Mouse (Mus musculus): ENCODE data around the gene Chd2. TPM values are rescaled to one million over a fixed set of nuclear protein-coding genes. Genes with fewer than 3 reads are reported as not detected.

Gene Chd2
- polyA plus RNA-seq, 1 experiment from 2014 or later = 26.2 TPM

GRCm38 (mm10) chr7:73391002-73391517 is 150.6 kb downstream of the Chd2 start:
- H3K4me3 ChIP-seq = peak overlapping the region; percentile 43
- peak overlapping the region; percentile 58 for H3K4me2 ChIP-seq
- H3K9me3 ChIP-seq (replicated peaks) = no peaks in the 10 kb centered on the region
- H3K27ac ChIP-seq = no peak overlapping the region
- no peaks in the 10 kb centered on the region for H3K36me3 ChIP-seq
- WGBS (ENCODE audit: insufficient replicate concordance) = 1% methylated on average over 19 of the region's 42 CpGs
- no peaks in the 10 kb centered on the region for H3K4me1 ChIP-seq
- ATAC-seq = peak; percentile 70
- H3K27me3 ChIP-seq (replicated peaks) = peaks cover 84% of the 10 kb centered on the region
- no peak overlapping the region for H3K9ac ChIP-seq

- Histone ChIP-seq H3K27me3 (replicated peaks) (peaks cover 82% of the 10 kb centered on the region), H3K4me2 (peak overlapping the region; percentile 58), H3K9me3 (replicated peaks) (no peaks in the 10 kb centered on the region), H3K4me3 (peak overlapping the region; percentile 43; the same call in 1 of the 2 replicates), H3K36me3 (no peaks in the 10 kb centered on the region), H3K4me1 (no peaks in the 10 kb centered on the region), H3K27ac (no peak overlapping the region), H3K9ac (no peak overlapping the region)
- WGBS (ENCODE audit: insufficient replicate concordance) = 3% methylated on average over 18 of the region's 18 CpGs
- 0 out of 2 replicates have a peak, but pooled peaks have one; percentile 21 for ATAC-seq
These were observed 151.1 kb downstream of the Chd2 start for GRCm38 (mm10) chr7:73390426-73391001.

- no peak overlapping the region for H3K4me3 ChIP-seq
- H3K4me1 ChIP-seq = no peaks in the 10 kb centered on the region
- no peak overlapping the region for H3K9ac ChIP-seq
- no peaks in the 10 kb centered on the region for H3K9me3 ChIP-seq (replicated peaks)
- no peak for ATAC-seq
- H3K4me2 ChIP-seq = peak overlapping the region; percentile 58; the same call in 1 of the 2 replicates
- 5% methylated on average over 15 of the region's 15 CpGs for WGBS (ENCODE audit: insufficient replicate concordance)
- H3K27me3 ChIP-seq (replicated peaks) = peaks cover 75% of the 10 kb centered on the region
- H3K27ac ChIP-seq = no peak overlapping the region
- no peaks in the 10 kb centered on the region for H3K36me3 ChIP-seq
These were observed 151.7 kb downstream of the Chd2 start for GRCm38 (mm10) chr7:73389871-73390294.

- WGBS (ENCODE audit: insufficient replicate concordance) = 15% methylated on average over 9 of the region's 9 CpGs
These were observed 152.2 kb downstream of the Chd2 start for GRCm38 (mm10) chr7:73389419-73389818.

GRCm38 (mm10) chr7:73388866-73389265 is 152.8 kb downstream of the Chd2 start:
- Histone ChIP-seq H3K27me3 (replicated peaks) (peaks cover 65% of the 10 kb centered on the region), H3K27ac (no peak overlapping the region), H3K4me1 (no peaks in the 10 kb centered on the region), H3K4me3 (no peak overlapping the region), H3K9me3 (replicated peaks) (no peaks in the 10 kb centered on the region), H3K9ac (no peak overlapping the region), H3K4me2 (no peak overlapping the region), H3K36me3 (no peaks in the 10 kb centered on the region)
- WGBS (ENCODE audit: insufficient replicate concordance) = 50% methylated on average over 2 of the region's 2 CpGs
- no peak for ATAC-seq

More at GRCm38 (mm10) chr7:73389419-73389818, 152.2 kb downstream of the Chd2 start:
- Histone ChIP-seq H3K9me3 (replicated peaks) (no peaks in the 10 kb centered on the region), H3K4me1 (no peaks in the 10 kb centered on the region), H3K4me2 (no peak overlapping the region), H3K27me3 (replicated peaks) (peaks cover 71% of the 10 kb centered on the region), H3K27ac (no peak overlapping the region), H3K9ac (no peak overlapping the region), H3K4me3 (no peak overlapping the region), H3K36me3 (no peaks in the 10 kb centered on the region)
- ATAC-seq = no peak

- Histone ChIP-seq H3K9ac (no peak overlapping the region), H3K4me1 (no peaks in the 10 kb centered on the region), H3K27ac (no peak overlapping the region), H3K27me3 (replicated peaks) (peaks cover 23% of the 10 kb centered on the region), H3K9me3 (replicated peaks) (no peaks in the 10 kb centered on the region), H3K4me2 (no peak overlapping the region), H3K4me3 (no peak overlapping the region), H3K36me3 (no peaks in the 10 kb centered on the region)
- ATAC-seq = no peak
- 59% methylated on average over 7 of the region's 7 CpGs for WGBS (ENCODE audit: insufficient replicate concordance)
These were observed 158.8 kb downstream of the Chd2 start for GRCm38 (mm10) chr7:73382843-73383242.

- WGBS (ENCODE audit: insufficient replicate concordance) = 56% methylated on average over 6 of the region's 6 CpGs
- H3K9ac ChIP-seq = no peak overlapping the region
- H3K36me3 ChIP-seq = no peaks in the 10 kb centered on the region
- no peaks in the 10 kb centered on the region for H3K9me3 ChIP-seq (replicated peaks)
- no peak overlapping the region for H3K27ac ChIP-seq
- H3K27me3 ChIP-seq (replicated peaks) = peaks cover 66% of the 10 kb centered on the region
- H3K4me3 ChIP-seq = no peak overlapping the region
- peaks cover 14% of the 10 kb centered on the region for H3K4me1 ChIP-seq
- no peak overlapping the region for H3K4me2 ChIP-seq
- no peak for ATAC-seq
These were observed 163.6 kb downstream of the Chd2 start for GRCm38 (mm10) chr7:73378034-73378433.

GRCm38 (mm10) chr7:73377307-73377706 is 164.3 kb downstream of the Chd2 start:
- H3K27ac ChIP-seq = no peak overlapping the region
- H3K4me2 ChIP-seq = no peak overlapping the region
- no peak overlapping the region for H3K4me3 ChIP-seq
- H3K9me3 ChIP-seq (replicated peaks) = no peaks in the 10 kb centered on the region
- H3K27me3 ChIP-seq (replicated peaks) = peaks cover 73% of the 10 kb centered on the region
- H3K9ac ChIP-seq = no peak overlapping the region
- peaks cover 14% of the 10 kb centered on the region for H3K4me1 ChIP-seq
- H3K36me3 ChIP-seq = no peaks in the 10 kb centered on the region
- ATAC-seq = no peak
- WGBS (ENCODE audit: insufficient replicate concordance) = 53% methylated on average over 12 of the region's 12 CpGs

Other genes with a start within 250 kb of the Chd2 start
- 0.55 and 0.89 TPM in 2 replicates for gene Rgma, start 166.3 kb downstream of the Chd2 start, polyA plus RNA-seq (2016; fragmentation: Nextera tagmentation; extraction: Ambion mirVana)
- gene Fam174b, start 198.5 kb upstream of the Chd2 start, polyA plus RNA-seq (2016; fragmentation: Nextera tagmentation; extraction: Ambion mirVana) = 10.7 and 12.4 TPM in 2 replicates